Comparison of ENCODE assay signal across 27 mouse cellular contexts in the genomic region with DNA sequence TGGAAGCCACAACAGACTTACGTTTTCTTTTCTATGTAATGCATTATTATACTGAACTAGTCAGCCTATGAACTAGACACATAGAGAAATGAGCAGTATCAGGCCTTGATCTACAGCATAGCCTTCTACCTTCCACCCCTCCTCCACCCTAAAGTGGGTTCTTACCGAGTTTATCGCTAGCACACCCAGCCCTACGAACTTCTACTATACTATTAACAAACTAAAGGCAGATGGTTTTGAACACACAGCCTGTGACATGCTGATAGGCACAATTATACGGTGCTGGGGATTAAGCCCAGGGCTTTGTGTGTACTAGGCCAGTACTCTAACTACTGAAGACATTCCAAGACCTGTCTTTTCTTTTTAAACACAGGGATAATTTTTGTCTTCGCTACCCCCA. TPM values are rescaled to one million over a fixed set of nuclear protein-coding genes. Genes with fewer than 3 reads are reported as not detected.
A peak's percentile ranks its signal among the peaks of the same experiment; 100 is the strongest.
DNase-seq lines count a peak whose midpoint lies in the region; ATAC-seq and TF ChIP-seq lines count a peak whose summit lies in the region.
"Had no signal": no experiment of that assay in that cellular context is flagged by ENCODE, and none has a peak within 500 bp of the region (broad histone marks: within the 10 kb centered on the region; RNA-seq: fewer than 3 reads in every experiment).

No protein-coding gene starts in this region.

- H3K36me3 ChIP-seq in liver, embryonic 13.5 days = peaks cover 8% of the 10 kb centered on the region
- H3K36me3 ChIP-seq in liver, embryonic 16.5 days (ENCODE audit: control insufficient read depth, insufficient read depth) = no peaks in the 10 kb centered on the region
- H3K36me3 ChIP-seq in thymus, adult 2 months (ENCODE audit: control insufficient read depth, insufficient read depth, low read length) = no peaks in the 10 kb centered on the region
- H3K36me3 ChIP-seq: forebrain, embryonic 10.5 days; G1E; hindbrain, embryonic 10.5 days had no signal

- peaks cover 76% of the 10 kb centered on the region for H3K4me1 ChIP-seq in liver, embryonic 13.5 days (replicated peaks)
- peaks cover 47% of the 10 kb centered on the region for H3K4me1 ChIP-seq in liver, embryonic 16.5 days (ENCODE audit: control insufficient read depth, low read depth, low read length)
- no peaks in the 10 kb centered on the region for H3K4me1 ChIP-seq in thymus, adult 2 months (replicated peaks; ENCODE audit: control insufficient read depth, insufficient read depth, low read length)

- TF ChIP-seq CTCF in thymus, adult 2 months (IDR thresholded peaks at IDR 0.05; ENCODE audit: borderline replicate concordance, control insufficient read depth, extremely low read depth, insufficient read depth, low read length, poor library complexity) = no peak

- peak; percentile 34 for DNase-seq in liver
- peak; percentile 50 for DNase-seq in liver, embryonic 13.5 days
- DNase-seq in thymus, adult 2 months = no peak
- no peak for DNase-seq in urinary bladder, adult 18-20 months (ENCODE audit: low spot score in 2 of 2)
- DNase-seq in T-cell, adult 2 months (ENCODE audit: low spot score) = no peak
- DNase-seq: adrenal gland, adult 8-10 months; adrenal gland, postnatal 25 days; B cell, adult 2 months; cerebellum, adult 11-12 months; cerebellum, adult 8-10 months; cerebellum, postnatal 10 days; gastrocnemius, postnatal 25 days; heart, adult 18-20 months; heart, postnatal 10 days; heart, postnatal 36 days had no signal

- peak; percentile 82 for ATAC-seq in liver, embryonic 13.5 days (ENCODE audit: low read depth)
- peak; percentile 62 for ATAC-seq in liver, embryonic 16.5 days (ENCODE audit: low read depth)
- ATAC-seq in megakaryocyte-erythroid progenitor cell, adult 5-6 weeks (replicated peaks; ENCODE audit: low FRiP score, low TSS enrichment, poor library complexity, severe bottlenecking) = peak; percentile 58
- ATAC-seq: activated CD4-positive, CD25-positive, alpha-beta regulatory T cell, adult 4 months; forebrain, embryonic 14.5 days; hindbrain, postnatal 0 days had no signal

- H3K9me3 ChIP-seq in liver, embryonic 13.5 days (replicated peaks) = no peaks in the 10 kb centered on the region
- H3K9me3 ChIP-seq in liver, embryonic 16.5 days (replicated peaks; ENCODE audit: control insufficient read depth, low read length) = no peaks in the 10 kb centered on the region
- H3K9me3 ChIP-seq: forebrain, embryonic 10.5 days; G1E; heart, embryonic 15.5 days; hindbrain, embryonic 10.5 days had no signal

- H3K4me3 ChIP-seq in liver, embryonic 13.5 days (replicated peaks) = no peak overlapping the region
- no peak overlapping the region for H3K4me3 ChIP-seq in liver, embryonic 16.5 days (ENCODE audit: low read depth, low read length)
- no peak overlapping the region for H3K4me3 ChIP-seq in thymus, adult 2 months (ENCODE audit: control insufficient read depth, insufficient read depth, low read length)
- H3K4me3 ChIP-seq: forebrain, embryonic 10.5 days; heart, embryonic 12.5 days; heart, embryonic 15.5 days; hindbrain, embryonic 10.5 days had no signal

- no peaks in the 10 kb centered on the region for H3K27me3 ChIP-seq in liver, embryonic 13.5 days
- no peaks in the 10 kb centered on the region for H3K27me3 ChIP-seq in liver, embryonic 16.5 days (ENCODE audit: control insufficient read depth, insufficient read depth, low read depth, low read length)
- no peaks in the 10 kb centered on the region for H3K27me3 ChIP-seq in thymus, adult 2 months (ENCODE audit: control insufficient read depth, insufficient read depth, low read length)
- H3K27me3 ChIP-seq: CH12.LX; heart, embryonic 12.5 days; heart, embryonic 15.5 days had no signal

- H3K27ac ChIP-seq in liver, embryonic 13.5 days = no peak overlapping the region; the same call in 1 of the 2 replicates
- peak overlapping the region; percentile 41; the same call in 1 of the 2 replicates for H3K27ac ChIP-seq in liver, embryonic 16.5 days (ENCODE audit: low read length)
- no peak overlapping the region for H3K27ac ChIP-seq in thymus, adult 2 months (ENCODE audit: control insufficient read depth, insufficient read depth, low read length)
- H3K27ac ChIP-seq: forebrain, embryonic 10.5 days; heart, embryonic 15.5 days; hindbrain, embryonic 10.5 days; hindbrain, embryonic 14.5 days; hindbrain, postnatal 0 days had no signal

- H3K4me2 ChIP-seq in liver, embryonic 13.5 days = no peak overlapping the region
- H3K4me2 ChIP-seq in liver, embryonic 16.5 days (ENCODE audit: low read depth, low read length) = no peak overlapping the region
- H3K4me2 ChIP-seq: heart, embryonic 12.5 days; heart, embryonic 15.5 days; hindbrain, embryonic 14.5 days had no signal

- H3K9ac ChIP-seq in liver, embryonic 13.5 days = no peak overlapping the region
- H3K9ac ChIP-seq in liver, embryonic 16.5 days (ENCODE audit: low read depth, low read length) = no peak overlapping the region
- H3K9ac ChIP-seq: heart, embryonic 12.5 days; heart, embryonic 15.5 days; hindbrain, embryonic 14.5 days had no signal

- TF ChIP-seq POLR2A in thymus, adult 2 months (IDR thresholded peaks at IDR 0.05; ENCODE audit: control insufficient read depth, extremely low read depth, insufficient read depth, low read length, poor library complexity) = no peak

- WGBS in liver, embryonic 13.5 days (ENCODE audit: insufficient replicate concordance) = 41% methylated on average over 6 of the region's 6 CpGs
- 38% methylated on average over 6 of the region's 6 CpGs for WGBS in liver, embryonic 16.5 days (ENCODE audit: insufficient replicate concordance)
- WGBS in thymus, adult 2 months = 92% methylated on average over 6 of the region's 6 CpGs

RNA-seq across cellular contexts. Expression of a gene that starts 59.2 kb away (rescaled TPM):
- 7.1 and 9.9 TPM in 2 replicates for polyA plus RNA-seq in liver, embryonic 13.5 days (2015; fragmentation: Nextera tagmentation; extraction: Ambion mirVana)
- polyA plus RNA-seq in liver, embryonic 16.5 days (2015; fragmentation: Nextera tagmentation; extraction: Ambion mirVana) = 6.5 and 6.8 TPM in 2 replicates
- 28.8 and 36.5 TPM in 2 replicates for total RNA-seq in megakaryocyte-erythroid progenitor cell, adult 5-6 weeks (2014; fragmentation: Nextera tagmentation)
- 25.6 and 35.5 TPM in 2 replicates for total RNA-seq in megakaryocyte-erythroid progenitor cell, adult 5-6 weeks (2017)
- polyA plus RNA-seq in thymus, adult 2 months (2012; rRNA removed) = 20.7 and 23.9 TPM in 2 replicates
- polyA plus RNA-seq: G1E had no signal

Comparison
In these comparisons a context has a peak if more than half of its experiments do, and no peak if none do; other contexts are left out.
1. DNase-seq: peak in liver (single experiment) and liver, embryonic 13.5 days (single experiment); none in thymus, adult 2 months (single experiment), urinary bladder, adult 18-20 months (0 of 2) and T-cell, adult 2 months (single experiment).
2. Peak in every context shown above with its lines, with median percentiles within 50 percentile points of each other: ATAC-seq.